Mouse (Mus musculus) Muller cell, postnatal 12 days (primary cell): ENCODE results near the gene Slc9a8.

Experiments
- DNase-seq: peaks from one replicate; pipeline ENCODE4 v3.0.0-alpha.2; 2015; ENCODE audit errors: inconsistent ontology term

Slc9a8 gene

GRCm38 (mm10) chr2:167483081-167483826 lies 61.7 kb downstream of the Slc9a8 start:
- no peak for DNase-seq

DNA sequence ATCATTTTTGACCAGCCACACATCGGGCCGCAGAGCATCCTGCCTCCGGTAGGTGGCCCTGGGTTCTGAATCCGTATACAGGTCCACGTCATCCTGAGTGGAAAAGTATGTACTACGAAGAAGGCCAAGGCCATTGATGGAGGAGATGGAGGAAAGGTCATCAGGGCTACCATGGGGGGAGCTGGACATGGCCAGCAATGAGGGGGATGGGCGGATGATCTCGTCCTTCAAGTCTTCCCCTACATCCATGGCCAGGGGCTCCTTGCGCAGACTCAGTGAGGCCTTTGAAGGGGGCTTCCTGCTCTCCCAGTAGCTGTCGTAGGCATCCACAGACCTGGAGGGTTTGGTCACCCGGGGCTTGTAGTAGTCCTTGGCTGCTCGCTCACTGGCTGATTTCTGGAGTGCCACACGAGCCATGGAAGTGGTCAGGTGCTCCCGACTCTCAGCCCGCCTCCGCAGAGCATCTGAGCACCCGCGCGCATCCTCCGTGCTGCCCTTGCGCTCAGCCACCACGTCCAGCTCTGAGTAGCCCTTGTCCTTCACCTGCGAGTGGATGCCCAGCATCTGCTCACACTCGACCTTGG lies 62.4 kb downstream of the Slc9a8 start:
- DNase-seq, result no peak

- DNase-seq, result no peak
These were observed 63.4 kb downstream of the Slc9a8 start for GRCm38 (mm10) chr2:167484932-167485331.

DNA sequence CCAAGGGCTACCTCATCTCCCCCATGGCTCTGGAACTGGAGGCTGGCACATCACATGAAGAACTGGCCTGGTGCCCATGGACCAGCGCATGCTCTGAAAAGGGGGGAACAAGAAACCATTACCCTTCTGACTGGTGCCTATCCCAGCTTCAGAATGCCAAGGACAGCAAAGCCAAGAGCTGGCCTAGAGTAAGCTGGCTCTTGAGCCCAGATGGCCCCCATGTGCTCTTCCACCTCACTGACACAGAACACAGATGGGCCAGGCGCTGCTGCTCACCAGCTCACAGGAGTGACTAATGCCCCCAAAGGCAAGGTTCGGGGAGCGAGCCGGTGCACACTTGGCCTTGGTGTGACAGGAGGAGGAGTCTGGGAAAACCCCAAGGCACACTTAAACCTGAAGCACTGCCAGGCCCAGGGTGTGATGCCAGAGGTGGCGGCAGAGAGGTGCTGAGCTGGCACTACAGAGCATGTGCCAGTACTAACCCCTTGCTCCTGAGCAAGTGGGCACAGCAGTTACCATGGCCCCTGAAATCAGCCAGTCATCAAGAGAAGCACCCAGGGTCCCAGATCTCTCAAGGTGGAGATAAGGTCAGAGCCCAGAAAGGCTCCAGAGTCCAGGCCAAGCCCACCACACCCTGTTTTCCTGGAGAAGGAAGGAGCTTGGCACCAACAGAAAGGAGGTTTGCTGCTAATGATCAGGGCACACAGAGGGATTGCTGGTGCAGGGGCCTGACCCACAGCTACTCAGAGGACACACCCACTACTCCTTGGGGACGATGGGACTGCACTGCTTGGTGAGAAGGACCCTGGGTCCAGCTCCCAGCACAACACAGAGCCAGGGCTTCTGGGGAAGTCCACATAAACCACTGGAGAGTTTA lies 64.2 kb downstream of the Slc9a8 start:
- peak; percentile 93 for DNase-seq

DNA sequence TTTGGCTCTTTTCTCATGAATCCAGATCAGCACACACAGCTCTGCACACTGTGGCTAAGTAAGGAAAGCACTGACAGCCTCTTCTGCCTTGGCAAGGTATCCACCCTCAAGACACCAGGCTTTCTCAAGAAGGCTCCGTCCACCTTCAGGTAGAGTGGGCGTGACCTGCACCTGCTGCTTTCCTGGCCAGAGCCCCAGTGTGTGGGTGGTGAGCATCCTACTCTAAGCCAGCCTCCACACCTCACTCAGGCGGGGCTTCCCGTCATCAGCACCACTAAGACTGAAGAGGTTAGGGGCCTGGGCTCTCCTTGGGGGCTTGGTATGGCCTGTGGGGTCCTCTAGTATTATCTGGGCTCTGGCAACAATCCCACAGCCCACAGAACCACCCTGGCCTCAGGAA lies 65.1 kb downstream of the Slc9a8 start:
- no peak for DNase-seq

DNA sequence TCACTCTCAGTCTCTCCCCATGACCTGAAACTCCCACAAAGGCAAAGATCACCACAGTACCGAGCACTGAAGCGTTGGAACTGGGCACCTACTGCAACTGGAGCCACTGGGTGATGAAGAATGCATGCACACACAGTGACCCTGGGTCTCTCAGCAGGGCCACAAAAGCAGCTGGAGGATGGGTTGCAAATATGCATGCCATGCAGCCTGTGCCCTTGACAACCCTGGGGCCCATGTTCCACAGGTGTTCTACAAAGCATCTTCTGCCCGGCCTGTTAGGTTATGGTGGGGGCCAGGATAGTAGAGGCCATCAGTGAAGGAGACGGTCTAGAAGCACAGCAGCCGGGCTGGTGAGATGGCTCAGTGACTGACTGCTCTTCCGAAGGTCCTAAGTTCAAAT lies 66.0 kb downstream of the Slc9a8 start:
- DNase-seq, result no peak

DNA sequence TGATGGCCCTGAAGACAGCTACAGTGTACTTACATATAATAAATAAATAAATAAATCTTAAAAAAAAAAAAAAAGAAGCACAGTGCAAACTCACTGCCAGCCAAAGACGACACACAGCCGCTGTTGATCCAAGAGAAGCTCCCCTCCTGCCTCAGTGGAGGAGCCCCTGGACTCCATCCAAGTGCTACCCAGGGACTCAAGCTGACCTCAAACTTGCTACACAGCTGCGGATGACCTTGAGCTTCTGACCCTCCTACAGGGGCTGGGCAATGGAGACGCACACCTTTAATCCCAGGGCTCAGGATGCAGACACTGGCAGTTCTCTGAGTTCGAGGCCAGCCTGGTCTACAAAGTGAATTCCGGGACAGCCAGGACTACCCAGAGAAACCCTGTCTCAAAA lies 66.5 kb downstream of the Slc9a8 start:
- no peak for DNase-seq

GRCm38 (mm10) chr2:167490813-167491525 lies 69.5 kb downstream of the Slc9a8 start:
- peak; percentile 75 for DNase-seq

GRCm38 (mm10) chr2:167491757-167492708 lies 70.5 kb downstream of the Slc9a8 start, which contains the start of gene Rnf114:
TSS of gene Rnf114 (plus strand) at chr2:167492645.
- peak; percentile 54 for DNase-seq

DNA sequence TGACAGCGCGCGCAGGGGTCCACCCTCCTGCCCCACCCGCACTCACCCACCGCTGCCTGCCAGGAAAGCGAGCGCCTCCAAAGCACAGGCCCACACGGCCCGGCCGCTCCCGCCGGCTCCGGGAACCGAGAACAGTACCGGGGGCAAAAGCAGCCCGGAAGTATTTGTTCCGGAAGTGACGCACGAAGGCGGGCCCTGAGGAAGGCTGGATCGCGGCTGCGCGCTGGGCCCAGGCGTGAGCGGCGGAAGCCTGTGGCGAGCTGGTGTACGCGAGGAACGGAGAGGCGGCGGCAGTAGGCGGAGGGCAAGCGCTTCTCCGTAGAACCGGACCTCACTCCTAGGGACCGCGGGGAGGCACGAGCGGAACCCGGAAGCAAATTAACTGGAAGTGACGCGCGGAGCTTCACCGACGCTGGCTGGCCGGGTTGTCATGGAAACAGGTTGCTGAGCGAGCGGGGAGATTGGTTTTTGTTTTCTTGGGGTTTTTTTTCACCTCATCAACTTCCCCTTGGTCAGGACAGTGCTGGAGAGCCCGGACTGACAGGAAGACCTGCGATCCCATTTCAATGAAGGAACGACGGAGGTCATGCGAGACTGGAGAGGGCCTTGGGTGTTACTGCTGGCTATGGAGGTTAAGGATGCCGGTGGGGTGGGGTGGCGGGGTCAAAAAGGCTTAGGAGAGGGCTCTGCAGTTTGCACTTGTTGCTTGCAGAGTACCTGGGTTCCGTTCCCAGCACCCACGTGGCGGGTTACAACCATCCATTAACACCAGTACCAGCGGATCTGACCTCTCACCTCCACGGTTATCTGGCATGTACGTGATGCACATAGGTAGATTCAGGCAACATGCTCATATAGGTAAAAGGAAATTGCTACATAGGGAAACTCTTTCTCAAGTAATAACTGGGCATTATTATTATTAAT lies 71.5 kb downstream of the Slc9a8 start, which contains the start of gene Spata2:
Spata2 (minus strand) TSS at position 175 of the 924 bp plus-strand sequence.
- DNase-seq, result peak; percentile 92

GRCm38 (mm10) chr2:167496437-167496836 lies 74.9 kb downstream of the Slc9a8 start:
- no peak for DNase-seq

- DNase-seq, result no peak
These were observed 75.8 kb downstream of the Slc9a8 start for GRCm38 (mm10) chr2:167497272-167497671.

DNA sequence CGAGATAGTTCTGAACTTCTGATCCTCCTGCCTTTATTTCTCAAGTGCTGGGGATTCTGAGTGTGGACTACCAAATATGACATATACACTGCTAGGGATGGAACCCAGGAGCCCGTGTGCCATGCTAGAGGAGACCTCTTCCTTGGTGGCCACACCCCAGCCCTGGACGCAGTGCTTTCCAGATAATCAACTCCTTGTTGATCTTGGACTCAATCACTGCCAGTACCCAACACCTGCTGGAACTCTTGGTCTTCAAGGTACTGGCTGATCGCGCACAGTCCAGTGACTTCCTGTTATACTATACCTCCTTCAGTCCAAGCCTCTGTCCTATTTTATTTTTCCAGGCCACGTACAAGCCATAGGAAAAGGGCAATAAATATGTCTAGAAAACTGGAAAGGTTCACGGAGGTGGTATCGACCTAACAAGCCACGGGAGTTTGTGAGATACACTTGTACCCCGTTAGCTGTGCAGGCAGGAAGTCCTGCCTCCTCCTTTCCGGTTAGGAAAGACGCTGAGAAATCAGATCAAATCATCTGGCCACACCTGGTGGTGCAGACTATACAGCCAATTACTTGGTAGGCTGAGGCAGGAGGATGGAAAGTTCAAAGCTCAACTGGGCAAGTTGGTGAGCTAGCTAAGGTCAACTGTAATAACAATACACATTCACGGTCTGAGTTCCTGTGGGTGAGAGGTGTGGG lies 81.2 kb downstream of the Slc9a8 start:
- no peak for DNase-seq

DNA sequence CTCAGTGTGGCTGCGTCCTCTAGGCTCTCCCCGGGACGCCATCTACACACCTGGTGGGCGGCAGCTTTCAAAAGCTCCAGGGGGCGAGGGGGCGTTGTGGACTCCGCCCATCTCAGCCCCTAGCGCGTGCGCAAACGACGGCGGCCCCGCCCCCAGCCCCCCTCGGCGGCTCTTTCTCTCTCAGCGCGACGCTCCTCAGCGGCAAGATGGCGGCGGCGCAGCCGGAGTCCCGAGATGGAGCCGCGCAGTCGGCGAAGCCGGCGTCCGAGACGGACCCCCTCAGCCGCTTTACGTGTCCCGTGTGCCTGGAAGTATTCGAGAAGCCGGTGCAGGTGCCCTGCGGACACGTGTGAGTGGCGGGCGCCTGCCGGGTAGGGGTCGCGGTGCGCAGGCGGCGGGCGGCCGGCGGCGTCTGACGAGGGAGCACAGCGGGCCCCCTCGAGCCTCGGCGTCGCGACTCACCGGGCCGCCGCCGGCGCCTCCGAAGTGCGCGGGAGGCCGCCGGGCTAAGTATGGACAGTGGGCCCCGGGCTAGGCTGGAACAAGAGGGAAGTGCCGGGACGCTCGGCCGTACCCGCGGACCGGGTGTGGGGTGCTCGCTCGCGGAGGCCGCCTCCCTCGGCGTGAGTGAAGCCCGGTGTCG lies 81.9 kb downstream of the Slc9a8 start:
- peak; percentile 88 for DNase-seq

GRCm38 (mm10) chr2:167503896-167504349 lies 82.4 kb downstream of the Slc9a8 start:
- peak; percentile 56 for DNase-seq

GRCm38 (mm10) chr2:167505127-167505526 lies 83.6 kb downstream of the Slc9a8 start:
- DNase-seq, result peak; percentile 21

DNA sequence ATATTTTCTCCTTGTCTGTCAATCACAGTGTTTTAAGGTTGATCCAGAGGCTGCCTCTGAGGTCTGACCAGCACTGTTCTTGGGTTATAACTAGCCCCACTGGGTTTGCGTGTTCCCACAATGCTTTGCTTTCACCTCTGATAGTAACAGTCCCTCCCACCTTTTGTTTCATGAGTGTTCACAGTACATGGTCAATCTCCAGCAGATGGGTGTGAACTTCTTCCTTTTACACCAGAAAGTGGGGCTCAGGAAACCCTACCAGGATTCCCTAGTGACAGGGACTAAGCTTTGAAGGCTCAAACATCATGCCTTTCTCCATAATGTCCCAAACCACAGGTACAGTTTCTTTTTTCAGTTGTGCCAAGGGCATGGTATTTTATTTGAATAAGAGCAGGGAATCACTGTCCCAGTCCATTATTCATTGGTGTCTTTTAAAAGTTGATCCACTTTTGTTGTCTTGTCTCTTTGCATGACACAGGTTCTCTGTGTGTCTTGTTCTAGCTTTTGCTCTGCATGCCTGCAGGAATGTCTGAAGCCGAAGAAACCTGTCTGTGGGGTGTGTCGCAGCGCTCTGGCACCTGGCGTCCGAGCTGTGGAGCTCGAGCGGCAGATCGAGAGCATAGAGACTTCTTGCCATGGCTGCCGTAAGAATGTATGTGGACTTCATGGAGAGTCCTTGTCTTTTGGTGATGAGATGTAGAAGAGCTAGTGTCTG lies 85.2 kb downstream of the Slc9a8 start:
- DNase-seq, result no peak
